Mouse (Mus musculus) brain, adult 2 months (tissue): ENCODE data around the gene Slc39a9.
A peak's percentile ranks its signal among the peaks of the same experiment; 100 is the strongest.

Source experiments
- DNase-seq: peaks from one replicate; pipeline ENCODE4 v3.0.0; 2011; ENCODE audit warnings: low read depth, low spot score

Gene Slc39a9

DNA sequence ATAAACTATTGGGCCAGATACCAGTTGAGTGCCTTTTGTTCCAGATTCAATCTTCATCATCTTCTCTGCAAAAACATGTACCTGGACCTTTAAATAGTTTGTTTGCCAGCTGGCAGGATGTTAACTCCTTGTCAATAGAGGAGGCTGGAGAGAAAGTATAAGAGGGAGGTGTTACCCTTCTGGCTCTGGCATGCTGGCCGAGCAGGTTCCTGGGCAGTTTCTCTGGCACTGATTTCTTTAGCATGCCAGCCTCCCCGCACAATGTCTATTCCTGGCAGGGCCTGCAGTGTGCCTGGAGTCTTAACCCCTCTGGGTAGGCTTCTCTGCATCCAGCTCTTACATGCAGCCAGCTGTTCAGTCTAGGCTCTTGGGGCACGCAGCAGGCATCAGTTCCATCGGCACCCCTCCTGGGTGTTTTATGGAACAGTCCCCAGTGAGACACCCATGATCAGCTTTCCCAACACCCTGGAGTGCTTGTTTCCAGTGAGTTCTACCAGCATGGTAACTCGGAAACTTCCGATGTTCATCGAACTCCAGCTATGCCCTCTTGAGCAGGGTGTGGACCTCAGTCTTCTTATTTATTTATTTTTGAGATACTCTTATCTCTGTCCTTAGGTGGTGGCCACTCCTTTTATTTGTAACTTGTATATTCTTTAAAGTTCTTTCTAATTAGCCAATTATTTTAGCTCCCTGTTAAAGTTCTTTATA lies 10.4 kb downstream of the Slc39a9 start:
- peak; percentile 38 for DNase-seq

DNA sequence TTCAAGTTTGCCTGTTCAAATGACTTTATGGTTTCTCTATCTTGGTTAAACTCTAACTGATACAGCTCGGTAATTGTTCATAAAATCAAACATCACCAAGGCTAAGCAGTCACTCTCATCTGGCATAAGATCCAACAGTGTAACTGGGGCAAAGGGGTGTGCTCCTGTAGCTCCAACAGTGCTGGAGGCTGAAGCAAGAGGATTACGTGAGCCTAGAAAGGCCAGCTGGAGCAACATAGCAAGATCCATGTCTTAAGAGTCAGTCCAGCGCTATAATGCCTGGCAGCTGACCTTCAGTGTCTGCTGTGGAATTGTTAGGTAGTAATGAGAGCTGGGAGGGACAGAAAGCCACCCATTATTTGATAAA lies 11.0 kb downstream of the Slc39a9 start:
- DNase-seq: peak; percentile 17

DNA sequence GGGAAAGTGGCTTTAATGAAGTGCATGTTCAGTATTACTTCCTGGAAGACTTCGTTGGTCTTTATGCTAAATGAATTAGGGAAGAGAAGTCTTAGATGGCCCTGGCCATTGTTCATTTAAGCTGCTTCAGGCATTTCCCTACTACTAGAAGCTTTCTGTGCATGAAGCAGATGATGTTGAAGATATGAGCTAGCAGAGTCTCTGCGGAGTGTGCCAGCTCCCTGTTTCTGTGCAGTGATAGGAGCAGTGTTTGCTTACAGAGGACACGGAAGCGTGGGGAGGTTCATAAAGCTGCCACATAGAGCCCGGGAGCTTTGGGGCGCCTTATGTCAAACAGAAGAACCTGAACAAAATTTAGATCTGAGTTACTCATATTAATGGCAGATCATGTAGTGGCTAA lies 15.0 kb downstream of the Slc39a9 start:
- DNase-seq: peak; percentile 11

DNA sequence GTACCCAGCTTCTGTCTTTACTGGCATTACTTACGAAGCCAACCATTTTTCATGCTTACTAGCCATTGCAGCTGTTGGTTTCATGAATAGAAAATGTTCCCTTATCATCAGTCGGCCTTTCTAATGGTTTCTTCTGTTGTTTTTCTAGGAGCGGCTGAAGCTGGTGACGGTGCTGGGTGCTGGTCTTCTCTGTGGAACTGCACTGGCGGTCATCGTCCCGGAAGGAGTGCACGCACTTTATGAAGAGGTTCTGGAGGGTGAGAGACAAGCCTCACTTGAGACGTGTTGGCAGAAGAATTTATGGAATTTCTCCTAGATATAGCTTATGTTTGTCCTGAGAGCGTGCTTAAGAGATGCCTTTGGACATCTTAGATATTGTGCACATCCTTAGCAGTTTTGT lies 18.6 kb downstream of the Slc39a9 start:
- no peak for DNase-seq

DNA sequence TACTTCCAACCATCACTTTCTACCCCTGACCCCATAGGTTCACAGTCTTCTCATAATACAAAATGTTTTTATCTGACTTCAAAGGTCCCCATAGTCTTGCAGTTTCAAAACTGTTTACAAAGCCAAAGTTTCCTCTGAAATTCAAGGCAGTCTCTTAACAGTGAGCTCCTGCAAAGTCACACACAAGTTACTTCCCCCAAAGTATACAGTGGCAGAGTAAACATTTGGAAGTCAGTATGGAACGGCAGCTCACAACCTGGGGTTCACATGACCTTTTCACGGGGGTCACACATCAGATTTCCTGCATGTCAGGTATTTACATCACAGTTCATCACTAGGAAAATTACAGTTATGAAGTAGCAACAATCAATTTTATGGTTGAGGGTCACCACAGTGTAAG lies 20.3 kb downstream of the Slc39a9 start:
- DNase-seq: no peak

DNA sequence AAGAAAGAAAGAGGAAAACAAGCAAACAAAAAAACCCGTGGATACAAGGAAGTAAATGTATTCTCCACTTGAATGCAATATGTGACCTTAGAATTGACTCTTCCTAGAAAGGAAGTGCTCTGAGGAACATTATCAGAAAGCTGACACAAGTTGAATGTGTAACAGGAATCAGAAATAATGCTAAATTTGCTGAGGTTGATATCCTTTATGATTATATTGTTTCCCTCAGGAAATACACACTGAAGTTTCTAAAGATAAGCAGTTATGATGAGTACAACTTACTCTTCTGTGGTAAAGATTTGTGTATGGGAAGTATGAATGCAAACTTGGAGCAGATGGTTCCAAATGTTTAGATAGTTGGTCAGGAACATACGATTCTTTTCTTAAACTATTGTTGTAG lies 24.7 kb downstream of the Slc39a9 start:
- no peak for DNase-seq

DNA sequence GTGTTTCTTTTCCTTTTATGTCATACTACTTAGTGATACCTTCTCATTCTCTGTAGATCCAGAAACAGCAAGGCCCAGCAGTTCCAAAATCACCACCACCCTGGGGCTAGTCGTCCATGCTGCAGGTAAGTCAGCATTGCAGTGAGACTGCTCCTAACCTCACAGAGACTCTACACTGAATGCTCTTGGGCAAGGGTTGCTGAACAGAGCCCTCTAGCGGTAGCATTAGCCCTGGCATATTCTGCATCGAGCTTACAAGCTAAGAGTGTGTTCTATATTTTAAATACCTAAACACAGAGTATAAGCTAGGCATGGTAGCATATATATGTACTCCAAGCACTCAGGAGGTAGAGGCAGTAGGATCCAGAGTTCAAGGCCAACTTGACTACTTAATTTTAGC lies 29.5 kb downstream of the Slc39a9 start:
- peak; percentile 88 for DNase-seq

DNA sequence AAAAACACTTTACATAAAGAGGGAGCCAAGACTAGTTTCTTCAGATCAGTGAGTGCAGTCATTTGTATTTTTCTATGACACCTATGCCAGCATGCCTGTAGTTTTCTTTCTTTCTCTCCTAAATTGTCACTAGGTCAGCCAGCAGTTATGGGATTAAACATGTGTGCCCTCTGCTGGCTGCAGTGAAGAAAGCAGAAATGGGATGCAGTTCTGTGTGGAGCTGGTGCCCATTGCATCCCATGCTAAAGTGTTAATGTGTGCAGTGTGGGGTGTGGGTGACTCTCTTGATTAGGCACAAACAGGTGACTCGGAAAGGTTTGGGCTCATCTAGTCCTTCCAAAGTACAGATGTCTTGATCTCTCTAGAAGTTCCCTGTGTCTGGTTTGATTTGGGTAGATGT lies 37.7 kb downstream of the Slc39a9 start:
- peak; percentile 60 for DNase-seq

DNA sequence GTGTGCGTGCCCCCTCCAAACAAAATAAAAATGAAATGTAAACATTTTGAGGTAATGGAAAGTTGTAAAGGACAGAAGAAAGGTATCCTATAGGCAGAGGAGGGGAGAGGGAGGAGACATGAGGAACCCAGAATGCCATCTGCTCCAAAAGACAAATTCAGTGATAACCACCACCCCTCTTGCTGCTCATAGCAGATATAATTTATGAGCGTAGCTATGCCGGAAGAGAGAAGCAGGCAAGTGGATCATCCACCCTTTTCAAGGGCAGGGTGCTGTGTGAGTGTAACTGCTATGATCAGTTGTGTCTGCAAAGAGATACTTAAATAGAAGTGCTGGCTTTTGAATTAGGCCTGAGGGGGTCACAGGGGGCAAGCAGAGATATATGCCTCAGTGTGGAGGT lies 39.9 kb downstream of the Slc39a9 start:
- DNase-seq: no peak

DNA sequence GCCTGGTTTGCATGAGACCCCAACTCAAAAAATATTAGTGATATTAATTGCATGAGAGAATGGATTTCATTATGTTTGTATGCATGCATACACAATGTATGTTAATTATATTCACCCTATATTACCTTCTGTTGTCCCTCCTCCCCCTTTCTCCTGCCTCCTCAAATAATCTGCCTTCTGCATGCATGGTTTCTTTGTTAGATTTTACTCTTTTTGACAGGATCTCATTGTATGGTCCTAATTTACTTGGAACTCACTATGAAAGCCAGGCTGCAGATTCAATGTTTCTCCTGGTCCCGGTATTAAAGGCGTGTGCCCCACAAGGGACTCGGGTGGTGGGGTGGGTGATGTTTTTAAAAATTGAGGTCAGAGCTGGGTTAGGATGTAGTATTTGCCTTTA lies 40.6 kb downstream of the Slc39a9 start:
- no peak for DNase-seq

DNA sequence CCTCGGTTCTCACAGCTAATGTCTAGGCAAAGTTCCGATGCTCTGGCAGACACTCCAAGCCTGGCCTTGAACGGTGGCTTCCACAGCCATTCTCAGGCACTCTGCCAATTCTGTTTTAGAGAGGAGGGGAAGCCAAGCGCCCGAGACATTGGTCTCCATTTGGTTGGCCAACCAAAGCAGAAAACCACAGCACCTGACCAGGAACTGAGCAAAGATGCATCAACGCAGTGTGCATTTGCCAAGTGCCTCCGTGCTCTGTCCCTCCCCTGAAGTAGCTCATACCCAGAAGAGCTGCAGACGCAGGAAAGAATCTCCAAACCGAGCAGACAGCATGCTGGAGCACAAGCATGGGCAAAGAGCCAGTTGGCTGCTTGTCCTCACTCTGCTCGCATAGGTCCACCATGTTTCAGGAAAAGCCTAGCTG lies 44.1 kb downstream of the Slc39a9 start:
- peak; percentile 91 for DNase-seq

DNA sequence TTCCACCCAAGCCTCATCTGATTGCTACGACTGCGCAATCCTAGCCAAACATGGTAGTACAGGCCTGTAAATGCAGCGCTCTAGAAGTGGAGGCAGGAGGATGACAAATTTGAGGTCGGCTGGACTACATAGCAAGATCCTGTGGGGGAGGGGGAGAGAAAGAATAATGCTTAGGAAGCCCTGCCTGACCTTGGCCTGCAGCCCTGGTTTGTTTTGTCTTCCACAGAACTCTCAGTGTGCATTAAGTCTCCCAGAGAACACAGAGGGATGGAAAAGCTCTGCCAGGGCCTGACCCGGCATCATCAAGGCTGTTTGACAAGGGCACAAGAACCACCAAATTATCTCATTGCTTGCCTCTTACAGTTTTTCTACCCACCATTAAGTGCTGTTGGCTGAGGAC lies 46.0 kb downstream of the Slc39a9 start:
- peak; percentile 26 for DNase-seq

DNA sequence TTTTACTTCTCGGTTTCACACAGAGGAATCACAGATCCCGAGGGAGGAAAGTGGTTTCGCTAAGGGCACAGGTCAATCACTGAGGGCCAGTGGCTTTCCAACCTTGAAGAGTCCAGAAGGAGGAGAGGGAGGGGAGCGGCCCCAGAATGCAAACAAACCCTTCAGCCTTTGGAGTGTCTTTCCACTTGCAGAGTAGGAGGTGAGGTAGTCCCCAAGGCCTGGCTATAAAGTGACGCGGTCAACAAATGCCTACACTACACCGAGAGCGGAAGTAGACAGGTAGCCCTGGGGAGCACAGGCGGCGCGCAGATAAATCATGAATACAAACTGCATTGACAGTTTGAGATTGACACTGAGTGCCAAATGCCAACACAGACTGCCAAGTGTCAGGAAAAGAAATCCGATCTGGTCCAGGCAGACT lies 48.0 kb downstream of the Slc39a9 start:
- no peak for DNase-seq

DNA sequence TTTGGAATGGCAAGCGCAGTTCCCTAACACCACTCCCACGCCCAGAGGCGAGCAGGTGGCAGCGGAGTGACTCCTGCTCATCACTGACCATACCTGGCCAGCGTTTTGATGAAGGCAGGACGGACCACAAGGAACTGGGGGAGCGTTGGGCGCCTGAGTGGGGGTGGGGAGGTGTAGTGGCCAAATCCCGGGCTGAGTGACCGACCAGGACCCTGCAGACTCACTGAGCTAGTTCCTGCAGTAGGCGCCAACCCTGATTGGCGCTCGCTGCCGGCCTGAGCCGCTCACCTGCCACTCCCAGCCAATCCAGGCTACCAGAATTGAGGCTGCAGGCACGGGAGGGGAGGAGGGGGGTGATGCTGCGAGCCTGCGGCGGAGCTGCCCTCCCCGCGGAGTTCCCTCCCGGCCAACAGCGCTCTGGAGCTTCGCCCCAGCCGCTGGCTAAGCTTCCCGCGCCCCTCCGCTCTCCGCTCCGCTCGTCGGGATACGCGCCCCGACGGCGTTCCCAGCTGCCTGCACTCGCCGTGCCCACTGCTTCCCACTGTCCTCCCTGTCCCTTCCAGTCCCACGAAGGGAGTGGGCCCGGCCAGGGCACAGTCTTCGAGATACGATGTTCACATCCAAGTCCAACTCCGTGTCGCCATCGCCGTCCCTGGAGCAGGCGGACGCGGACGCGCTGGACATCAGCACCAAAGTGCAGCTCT lies 48.7 kb downstream of the Slc39a9 start, which contains the start of gene Plekhd1:
TSS of gene Plekhd1 (plus strand) at position 323 of the 704 bp plus-strand sequence.
- peak; percentile 73 for DNase-seq

DNA sequence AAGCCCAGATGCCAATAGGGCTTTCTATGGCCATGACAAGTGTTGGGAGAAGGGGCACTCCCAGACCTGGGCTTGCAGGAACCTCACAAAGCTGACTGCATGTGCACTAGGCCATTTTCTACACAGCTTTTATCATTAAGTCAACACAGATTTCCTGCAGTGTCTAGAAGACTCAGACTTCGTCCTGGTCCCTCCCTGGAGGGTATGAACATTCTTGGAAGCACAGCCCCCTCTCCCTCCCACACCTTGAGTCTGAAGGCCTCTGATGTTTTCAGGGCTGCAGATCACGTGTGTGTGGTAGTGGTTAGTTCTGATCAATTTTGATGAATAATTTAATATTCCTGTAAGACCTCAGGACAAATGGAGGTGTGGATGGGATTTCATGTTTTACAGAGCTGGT lies 50.0 kb downstream of the Slc39a9 start:
- no peak for DNase-seq

DNA sequence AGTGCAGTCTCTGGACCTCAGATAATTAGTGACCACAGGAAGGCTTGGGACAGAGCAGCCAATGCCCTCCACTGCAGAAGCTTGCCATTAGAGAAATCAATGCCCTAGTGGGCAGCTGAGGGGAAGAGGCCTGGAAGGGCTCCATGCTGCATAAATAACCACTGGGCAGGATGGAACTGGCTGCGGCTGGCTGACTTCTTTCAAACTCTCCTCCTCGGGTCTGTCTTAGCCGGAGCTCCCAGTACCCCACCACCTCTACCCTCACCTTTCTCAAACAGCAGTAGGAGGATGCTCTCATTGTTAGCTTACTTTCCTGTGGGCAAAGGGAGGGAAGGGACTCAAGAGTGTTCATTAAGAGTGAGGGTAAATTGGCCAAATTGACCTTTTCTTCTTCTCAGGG lies 51.3 kb downstream of the Slc39a9 start:
- no peak for DNase-seq

DNA sequence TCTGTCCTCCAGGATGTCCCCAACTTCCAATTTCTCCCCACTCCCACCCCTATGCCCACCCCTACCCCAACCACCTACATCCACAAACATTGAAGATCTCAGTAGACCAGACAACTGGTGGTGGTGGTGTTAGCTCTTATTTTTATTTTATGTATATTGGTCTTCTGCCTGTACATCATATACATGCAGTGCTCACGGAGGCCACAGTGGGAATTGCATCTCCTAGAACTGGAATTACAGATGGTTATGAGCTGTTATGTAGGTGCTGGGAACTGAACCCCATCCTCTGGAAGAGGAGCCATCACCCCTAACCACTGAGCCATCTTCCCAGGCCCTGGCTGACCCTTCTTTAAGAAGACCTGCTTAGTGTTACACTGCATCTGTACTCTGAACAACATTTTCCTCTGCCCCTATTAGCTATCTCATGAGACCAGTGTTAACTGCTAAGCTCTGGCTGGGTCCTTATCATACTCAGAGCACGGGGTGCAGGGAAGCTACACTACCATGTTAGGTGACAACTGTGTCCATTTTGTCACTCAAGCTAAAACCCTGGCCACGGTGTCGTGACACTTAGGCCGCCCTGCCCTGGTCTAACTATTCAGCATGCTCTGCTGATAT lies 55.0 kb downstream of the Slc39a9 start:
- DNase-seq: no peak

DNA sequence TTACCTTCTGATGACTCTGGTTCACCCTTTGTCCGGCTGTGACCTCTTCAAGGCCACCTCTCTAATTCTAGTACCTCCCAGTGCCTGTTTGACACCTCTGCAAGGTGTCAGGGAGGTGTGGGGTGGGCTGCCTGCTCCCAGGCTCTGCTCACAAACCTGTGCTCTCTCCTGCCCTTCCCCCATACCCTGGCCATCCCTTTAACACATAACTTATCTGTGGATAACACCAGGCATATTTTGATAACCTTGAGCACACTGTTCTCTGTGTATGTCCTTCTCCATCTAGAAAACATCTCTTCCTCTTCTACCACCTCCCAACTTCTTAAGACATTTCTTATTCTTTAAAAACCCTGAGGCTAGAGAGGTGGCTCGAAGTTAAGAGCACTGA lies 55.5 kb downstream of the Slc39a9 start:
- no peak for DNase-seq

DNA sequence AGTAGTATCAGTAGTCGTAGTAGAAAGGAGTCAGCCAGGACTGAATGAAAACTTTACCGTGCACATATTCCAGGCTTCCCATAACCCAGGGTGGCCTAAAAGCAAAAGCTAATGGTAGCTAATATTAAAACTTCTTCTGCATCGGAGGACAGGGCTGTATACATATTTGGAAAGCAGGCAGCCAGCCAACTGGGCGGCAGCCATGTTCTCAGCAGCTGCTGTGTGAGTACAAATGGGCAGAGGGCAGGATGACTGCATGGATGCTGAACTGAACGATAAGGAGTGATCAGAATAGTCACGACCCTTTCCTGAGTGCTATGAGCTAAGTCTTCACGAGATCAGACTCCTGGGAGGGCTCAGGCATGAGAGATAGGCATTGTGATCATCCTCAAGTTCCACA lies 57.6 kb downstream of the Slc39a9 start:
- DNase-seq: peak; percentile 28

DNA sequence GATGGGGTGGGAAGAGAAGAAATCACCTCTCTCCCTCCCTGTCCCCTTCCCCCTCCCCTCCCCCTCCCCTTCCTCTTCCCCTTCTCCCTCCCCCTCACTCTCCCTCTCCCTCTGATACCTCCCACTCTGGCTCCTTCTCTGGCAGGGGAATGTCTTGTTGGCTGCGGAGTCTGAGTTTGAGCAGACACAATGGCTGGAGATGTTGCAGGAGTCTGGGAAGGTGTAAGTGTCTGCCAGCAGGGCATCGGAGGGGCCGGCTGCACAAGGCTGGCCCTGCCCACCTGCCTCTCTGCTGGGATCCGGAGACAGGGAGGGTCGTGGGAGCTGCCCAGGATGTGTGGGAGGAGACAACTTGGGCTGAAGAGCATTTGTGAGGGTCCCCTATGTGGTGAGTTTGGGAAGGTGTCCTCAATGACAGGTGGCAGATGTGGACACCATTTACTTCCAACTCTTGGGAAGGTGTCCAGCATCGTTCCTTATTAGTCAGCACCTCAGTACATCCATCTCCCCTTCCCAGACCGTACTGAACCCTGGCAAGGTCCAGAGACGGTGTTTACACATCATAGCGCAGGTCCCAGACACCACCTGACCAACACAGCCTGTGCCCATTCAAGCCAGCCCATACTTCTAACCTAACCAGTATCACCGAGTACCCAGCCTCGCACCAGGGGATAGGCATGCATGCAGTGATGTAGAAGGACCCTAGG lies 62.7 kb downstream of the Slc39a9 start:
- DNase-seq: no peak

DNA sequence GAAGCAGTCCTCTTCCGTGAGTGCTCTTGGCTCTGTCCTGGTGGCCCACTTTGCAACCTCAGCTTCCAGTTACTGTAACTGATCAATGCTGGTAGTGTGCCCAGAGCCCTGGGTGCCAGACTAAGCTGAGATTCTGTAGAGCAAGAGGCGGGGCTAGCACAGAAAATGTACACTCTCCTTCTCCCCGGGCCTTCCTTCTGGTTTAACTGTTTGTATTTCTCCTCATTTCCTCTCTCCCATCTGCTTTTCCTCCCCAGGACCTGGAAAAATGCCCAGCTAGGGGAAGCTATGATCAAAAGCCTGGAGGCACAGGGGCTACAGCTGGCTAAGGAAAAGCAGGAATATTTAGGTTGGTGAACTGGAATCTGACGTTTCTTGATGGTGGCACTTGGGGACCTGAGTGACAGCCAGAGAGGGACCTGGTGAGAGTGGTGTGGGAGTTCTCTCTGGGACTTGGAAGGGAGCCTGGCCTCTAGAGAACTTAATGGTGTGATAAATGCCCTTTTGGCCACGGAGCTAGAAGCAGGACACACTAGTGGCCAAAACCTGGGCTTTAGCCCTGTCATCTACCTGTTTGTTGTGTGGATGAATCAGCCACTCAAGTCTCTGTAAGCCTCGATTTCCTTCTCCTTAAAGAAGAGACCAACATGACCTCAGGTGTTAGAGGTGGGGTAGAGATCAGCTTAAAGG lies 63.4 kb downstream of the Slc39a9 start:
- DNase-seq: peak; percentile 74

DNA sequence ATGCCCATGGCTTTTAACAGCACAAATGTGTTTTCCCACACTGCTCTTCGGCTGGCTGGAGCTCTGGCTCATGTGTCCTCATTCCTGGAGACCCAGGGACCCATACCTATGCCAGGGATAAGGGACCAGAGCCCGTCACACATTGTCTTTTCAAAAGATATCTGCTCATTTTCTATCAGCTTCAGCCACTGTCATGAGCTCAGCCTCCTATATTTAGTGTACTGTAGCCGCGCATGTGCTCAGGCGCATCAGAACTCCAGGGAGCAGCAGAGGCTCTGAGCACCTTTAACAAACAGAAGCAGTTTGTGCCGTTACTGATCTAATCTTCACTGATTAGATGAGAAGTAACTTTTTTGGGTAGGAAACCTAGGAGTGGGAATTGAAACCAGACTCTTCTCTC lies 72.2 kb downstream of the Slc39a9 start:
- no peak for DNase-seq
